Mouse (Mus musculus): ENCODE measurements at regions not wholly inside any gene's neighbourhood (a gene's known extent, or its start where the extent isn't known, plus 50 kb on each side); places are given as distances from the start of the nearest gene placed in this dataset.

GRCm38 (mm10) chr8:44155705-44156321, 446.0 kb upstream of the Adam34 start:
- DNase-seq, result no peak

DNA sequence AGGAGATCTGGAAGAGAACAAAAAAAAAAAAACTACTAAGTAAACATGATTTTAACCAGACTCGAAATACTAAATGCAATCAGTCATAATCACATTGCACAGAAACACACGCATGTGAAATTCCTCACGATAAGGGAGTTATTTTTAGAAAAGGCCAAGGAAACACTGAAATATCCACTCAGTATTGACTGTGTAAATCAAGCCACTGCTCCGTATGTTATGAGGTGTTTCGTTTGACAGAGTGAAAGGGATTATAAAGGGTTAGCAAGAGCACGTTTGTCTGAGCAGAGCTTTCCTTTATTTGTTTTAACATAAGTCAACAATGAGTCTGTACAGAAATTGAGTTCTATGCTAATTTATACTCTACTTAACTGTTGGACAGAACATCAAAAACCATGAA, 455.3 kb upstream of the Adam34 start:
- no peak for DNase-seq

GRCm38 (mm10) chr8:44177016-44177415, 467.2 kb upstream of the Adam34 start:
- DNase-seq, result no peak

GRCm38 (mm10) chr8:44202228-44202627, 492.4 kb upstream of the Adam34 start:
- DNase-seq, result no peak

DNA sequence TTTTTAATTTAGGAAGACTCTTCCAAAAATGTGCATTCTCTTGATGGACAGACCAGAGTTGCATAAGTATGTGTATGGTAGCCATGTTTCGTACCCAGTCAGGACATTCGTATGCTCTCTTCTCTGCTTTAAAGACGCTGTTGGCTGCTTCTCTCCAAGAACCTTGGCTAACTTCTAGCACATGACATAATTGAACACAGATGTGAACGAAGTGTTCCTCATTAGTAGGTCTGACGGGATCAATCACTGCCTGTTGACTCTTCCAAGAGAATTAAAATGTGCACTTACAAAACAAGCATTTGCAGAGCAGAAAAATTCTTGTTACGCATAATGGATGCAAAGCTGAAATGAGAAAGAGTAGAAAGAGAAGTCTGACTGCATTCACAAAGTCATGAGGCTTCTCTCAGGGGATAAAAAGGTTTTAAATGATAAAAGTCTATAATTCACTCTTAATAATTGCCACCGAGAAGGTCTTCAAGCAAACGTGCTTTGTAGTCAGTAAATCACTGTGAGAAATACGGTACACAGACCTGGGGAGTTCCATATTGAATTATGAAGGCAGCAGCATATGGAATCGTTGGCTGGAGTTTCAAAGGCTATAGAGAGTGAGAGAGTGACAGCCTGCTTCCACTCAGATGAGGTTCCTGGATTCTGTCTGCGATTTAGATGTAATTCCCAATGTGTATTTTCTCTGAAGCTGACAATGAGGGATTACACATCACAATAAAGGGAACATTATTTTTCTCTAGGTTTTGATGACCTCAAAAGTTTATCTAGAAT, 496.7 kb upstream of the Adam34 start:
- no peak for DNase-seq

DNA sequence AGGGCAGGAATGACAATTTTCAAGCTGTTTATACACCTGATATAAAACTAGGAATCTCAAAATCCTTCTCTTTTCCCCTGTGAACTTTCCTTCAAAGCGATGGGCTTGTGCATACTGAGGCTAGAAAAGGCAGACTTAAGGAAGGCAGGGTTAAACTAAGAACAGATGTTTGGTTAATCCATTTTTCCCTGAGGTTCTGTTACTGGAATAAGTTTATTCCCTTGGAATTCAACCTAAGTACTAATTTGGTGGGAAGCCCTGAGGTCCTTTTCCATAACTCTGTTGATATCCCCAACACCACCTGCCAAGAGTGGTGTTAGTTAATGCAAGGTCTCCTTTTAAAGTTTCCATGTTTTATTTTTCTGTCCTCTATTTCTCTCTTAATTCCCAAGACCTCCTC, 512.5 kb upstream of the Adam34 start:
- DNase-seq, result no peak

GRCm38 (mm10) chr8:44252393-44252792, 542.5 kb upstream of the Adam34 start:
- DNase-seq, result no peak

DNA sequence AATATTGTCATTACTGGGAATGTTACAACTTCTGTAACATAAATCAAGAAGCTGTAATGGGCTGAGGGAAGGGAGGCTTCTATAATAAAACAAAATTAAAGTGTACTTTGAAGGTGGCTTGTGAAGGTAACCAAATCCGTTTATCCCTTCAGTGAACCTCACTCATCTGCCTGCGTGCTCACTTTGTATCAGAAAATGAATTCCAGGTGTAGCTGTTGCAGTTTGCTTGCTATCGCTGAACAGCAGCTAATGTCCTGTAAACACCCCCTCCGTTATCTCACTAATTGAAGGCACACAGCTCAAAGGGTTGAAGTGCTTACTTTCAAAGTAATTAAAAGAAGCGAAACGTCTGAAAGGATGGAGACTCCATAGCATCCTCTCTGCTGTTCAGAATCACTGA, 547.2 kb upstream of the Adam34 start:
- no peak for DNase-seq

DNA sequence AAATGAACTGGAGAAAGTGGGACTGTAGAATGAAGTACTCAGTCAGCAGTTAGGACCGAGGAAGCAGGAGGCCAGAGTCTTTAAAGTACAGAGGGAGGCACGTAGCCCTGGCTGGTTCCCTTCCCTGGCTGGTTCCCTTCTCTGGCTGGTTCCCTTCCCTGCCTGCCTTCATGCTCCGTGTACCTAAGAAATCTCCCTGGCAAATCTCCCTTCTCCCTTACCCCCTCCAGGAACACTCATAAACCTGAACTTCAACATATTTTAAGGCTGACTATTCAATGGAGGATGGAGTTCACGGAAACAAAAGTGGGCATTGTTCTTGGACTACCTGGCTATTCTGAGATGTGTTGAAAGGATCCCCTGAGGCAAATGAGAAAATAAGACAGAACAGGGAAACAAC, 551.2 kb upstream of the Adam34 start:
- no peak for DNase-seq

DNA sequence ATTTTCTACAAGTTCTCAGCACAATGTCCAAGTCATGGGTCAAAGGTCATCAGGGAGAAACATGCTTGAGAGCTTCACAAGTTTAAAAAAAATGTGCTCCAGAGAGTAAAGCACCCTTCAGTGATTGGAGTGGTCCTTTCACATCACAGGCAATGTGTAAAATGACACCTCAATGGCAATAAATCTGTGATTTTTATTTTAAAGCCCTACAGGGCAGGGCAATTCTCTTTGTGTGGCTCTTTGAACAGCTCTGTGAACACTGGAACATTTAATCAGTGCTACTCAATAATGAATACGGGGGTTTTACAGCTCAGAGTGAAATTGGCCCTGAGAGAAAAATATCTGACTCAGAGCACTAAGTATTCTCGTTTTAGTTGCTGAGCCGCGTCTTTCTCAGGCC, 563.5 kb upstream of the Adam34 start:
- DNase-seq, result no peak

- no peak for DNase-seq
These were observed 608.4 kb upstream of the Adam34 start for GRCm38 (mm10) chr8:44318216-44318615.

GRCm38 (mm10) chr8:44334323-44334993, 600.8 kb upstream of the Fat1 start:
- DNase-seq, result no peak

GRCm38 (mm10) chr8:44343401-44343800, 591.8 kb upstream of the Fat1 start:
- no peak for DNase-seq

GRCm38 (mm10) chr8:44343924-44344323, 591.3 kb upstream of the Fat1 start:
- DNase-seq, result no peak

DNA sequence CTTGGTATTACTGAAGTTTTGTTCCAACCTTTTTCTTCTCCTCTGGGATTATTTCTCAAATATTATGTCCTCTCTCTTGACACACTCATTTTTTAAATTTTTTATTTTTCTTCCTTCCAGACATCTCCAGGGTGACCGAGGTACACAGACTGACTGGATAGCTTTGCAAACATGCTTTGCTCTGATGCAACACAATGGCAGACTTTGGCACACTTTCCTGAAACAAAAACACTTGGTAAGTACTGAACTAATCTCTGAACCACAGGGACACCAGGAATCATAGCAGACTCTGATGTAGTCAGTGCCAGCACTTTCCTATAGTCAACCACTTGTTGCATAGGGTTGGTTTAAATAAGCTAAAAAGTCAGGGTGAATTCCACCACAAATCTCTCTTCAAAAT, 587.8 kb upstream of the Fat1 start:
- peak; percentile 9 for DNase-seq

DNA sequence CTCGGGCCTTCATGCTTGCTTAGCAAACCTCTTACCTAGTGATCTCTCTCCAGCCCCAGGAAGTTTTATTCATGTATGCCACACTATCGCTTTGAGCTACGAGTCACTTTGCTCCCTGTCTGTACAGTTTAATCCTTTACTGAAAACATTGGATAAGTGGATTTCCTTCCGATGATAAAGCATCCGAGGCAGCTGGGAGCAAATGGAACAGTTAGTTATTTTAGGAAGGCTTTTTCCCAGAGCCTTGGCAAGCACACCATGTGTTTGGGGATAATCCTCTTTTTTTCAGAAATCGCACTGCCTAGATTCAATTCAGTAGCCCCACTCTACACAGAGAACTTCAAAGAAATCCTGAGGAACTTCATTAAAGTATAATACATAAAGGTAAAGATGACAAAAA, 561.3 kb upstream of the Fat1 start:
- DNase-seq, result no peak

- DNase-seq, result no peak
These were observed 557.5 kb upstream of the Fat1 start for GRCm38 (mm10) chr8:44377731-44378130.

- no peak for DNase-seq
These were observed 526.8 kb upstream of the Fat1 start for GRCm38 (mm10) chr8:44408462-44408861.

DNA sequence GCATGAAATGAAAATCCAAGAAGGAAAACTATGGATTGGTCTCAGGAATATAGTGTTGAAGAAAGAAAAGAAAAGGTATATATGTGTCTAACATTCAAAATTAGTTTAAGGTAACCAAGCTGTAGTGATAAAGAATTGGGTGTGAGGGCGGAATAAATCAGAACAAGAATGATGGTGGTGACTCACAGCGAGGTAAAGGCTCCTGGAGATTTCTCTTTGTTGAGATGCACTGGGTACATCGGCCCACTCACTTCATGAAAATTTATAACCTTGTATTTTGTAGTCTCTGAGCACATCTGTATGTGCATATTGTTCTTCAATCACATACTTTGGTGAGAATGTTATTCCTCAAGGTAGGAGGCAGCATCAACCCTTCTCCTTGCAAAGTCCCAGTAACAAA, 525.0 kb upstream of the Fat1 start:
- no peak for DNase-seq

GRCm38 (mm10) chr8:44418003-44418402, 517.2 kb upstream of the Fat1 start:
- DNase-seq, result no peak

DNA sequence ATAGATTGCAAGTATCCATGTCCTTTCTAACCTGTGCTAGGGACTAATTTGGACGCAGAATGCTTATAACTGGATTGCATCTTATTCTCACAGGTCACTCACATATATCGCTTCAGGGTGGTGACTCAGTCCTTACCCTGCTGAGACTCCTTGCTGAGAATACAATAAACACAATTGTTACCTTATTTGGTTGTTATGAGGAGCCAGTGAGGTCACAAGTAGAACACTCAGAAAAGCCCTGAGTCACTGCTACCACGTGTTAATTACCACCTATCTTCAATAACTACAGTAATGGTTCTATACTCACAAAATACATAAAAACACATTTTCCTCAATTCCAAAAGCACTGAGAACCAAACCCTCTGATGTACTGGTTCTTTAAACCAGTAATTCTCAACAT, 479.8 kb upstream of the Fat1 start:
- DNase-seq, result no peak

GRCm38 (mm10) chr8:44456336-44456735, 478.9 kb upstream of the Fat1 start:
- no peak for DNase-seq

- DNase-seq, result no peak
These were observed 468.7 kb upstream of the Fat1 start for GRCm38 (mm10) chr8:44466409-44467078.

All from adrenal gland, postnatal 14 days (tissue).